Mouse (Mus musculus): ENCODE data around the gene Cdc26.
A peak's percentile ranks its signal among the peaks of the same experiment; 100 is the strongest.

Cdc26 gene

DNA sequence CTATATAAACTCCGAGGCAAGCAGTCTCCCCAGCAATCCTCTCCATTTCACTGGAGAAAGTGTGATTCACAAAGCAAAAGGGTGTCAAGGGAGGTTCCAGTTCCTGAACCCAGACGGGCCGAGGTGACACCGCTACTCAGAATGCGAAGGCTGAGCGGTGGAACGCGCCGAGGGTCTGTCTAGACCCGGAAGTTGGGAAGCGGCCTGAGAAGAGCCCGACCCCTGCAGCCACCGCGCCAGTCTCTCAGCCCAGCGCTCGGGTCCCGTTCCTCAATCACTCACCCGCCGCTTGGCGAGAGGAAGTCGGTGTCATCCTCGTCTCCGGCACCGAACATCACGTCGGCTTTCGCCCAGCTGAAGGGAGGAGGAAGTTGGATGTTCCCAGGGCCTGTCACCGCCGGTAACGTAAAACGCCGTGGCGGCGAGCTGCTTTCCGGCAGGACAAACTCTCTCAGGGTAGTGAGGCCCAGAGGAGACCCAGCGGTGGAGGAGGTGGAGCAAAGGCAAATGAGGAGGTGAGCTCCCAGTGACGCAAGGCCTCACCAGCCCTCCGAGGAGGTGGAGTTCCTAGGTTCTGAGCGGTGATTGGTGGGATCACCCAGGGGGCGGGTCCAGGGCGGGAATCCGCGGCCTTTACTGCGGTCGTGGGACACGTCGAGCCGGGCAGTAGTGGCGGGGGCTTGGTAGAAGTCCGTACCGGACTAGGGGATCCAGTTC, 48.2 kb downstream of the Cdc26 start, which contains the start of the genes Fkbp15 and Slc31a1:
Gene Fkbp15, minus strand, starts transcription at position 461 of the 717 bp plus-strand sequence.
Gene Slc31a1, plus strand, starts transcription at position 640 of the 717 bp plus-strand sequence.
- peak; percentile 98 for DNase-seq

DNA sequence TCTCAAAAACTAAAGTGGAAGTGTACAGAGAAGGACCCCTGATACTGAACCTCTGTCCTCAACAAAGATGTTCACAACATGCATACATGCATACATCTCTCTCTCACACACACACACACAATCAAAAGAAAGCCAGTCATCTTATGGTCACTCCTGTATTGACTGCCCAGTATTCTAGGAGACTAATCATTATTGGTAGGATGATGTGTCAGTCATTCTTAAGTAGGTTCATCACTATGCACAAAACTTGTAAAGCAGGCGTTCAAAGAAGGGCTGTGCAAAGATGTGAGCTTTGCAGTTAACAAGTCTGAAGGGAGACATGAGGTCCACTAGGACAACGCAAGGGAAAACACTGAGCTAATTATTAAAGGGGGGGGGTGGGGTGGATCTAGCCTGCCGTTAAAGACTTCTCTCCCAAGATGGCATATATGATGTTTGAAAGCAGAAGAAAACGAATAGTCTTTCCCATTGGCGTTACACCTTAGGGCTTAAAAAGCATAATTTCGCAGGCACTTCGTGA, 49.1 kb downstream of the Cdc26 start:
- no peak for DNase-seq

GRCm38 (mm10) chr4:62357631-62358148, 50.8 kb downstream of the Cdc26 start:
- no peak for DNase-seq

- DNase-seq, result no peak
Observed at GRCm38 (mm10) chr4:62349371-62349770, 59.1 kb downstream of the Cdc26 start.

DNA sequence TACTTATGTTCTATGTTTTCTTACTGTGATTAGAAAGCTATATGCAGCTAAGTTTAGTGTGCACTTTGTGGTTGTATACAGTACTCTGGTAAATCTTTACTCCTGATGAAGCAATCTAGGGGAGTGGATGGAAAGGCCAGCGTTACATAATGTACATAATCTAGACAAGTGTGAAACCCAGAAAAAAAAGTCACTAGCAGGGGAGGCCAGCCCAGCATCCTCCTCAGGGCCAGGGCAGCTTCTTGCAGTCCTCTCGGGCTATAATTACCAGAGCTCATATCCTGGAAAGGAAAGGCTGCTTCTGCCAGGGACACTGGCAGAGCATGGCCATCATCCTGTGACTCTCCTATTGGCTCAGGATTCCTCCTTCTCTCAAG, 60.1 kb downstream of the Cdc26 start:
- DNase-seq, result no peak

DNA sequence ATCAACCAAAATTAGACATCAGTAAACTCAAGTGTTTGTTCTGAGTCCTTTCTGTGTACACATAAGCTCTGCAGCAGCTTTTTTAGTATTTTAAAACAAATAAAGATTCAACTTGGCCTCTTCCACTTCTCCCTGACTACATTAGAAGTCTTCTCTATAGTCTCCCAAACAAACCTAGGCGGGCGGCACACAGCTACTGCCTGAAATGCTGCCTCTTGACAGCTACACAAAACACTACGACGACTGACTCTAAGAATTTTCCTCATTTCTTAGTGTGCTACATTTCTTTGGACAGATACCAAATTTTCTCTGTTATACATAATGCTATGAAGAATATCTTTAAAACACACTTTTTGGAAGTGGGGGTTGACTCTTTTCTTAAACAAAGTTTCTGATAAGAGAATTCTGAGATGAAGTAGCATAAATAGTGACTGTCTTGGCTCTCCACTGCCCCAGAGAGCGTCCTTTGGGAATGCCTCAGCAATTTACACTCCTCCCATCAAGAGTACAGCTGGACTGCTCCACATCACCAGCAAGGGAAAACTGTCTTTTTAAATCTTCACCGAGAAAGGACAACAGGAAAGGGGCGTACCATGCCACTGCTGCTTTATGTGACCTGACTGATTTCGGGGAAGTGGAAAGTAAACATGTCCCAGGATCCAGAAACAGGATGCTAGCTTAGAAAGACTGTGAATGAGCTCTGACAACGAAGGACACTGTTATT, 60.7 kb downstream of the Cdc26 start:
- DNase-seq, result no peak

GRCm38 (mm10) chr4:62345827-62346226, 62.6 kb downstream of the Cdc26 start:
- DNase-seq, result no peak

GRCm38 (mm10) chr4:62344000-62344399, 64.4 kb downstream of the Cdc26 start:
- no peak for DNase-seq

GRCm38 (mm10) chr4:62338536-62338935, 69.9 kb downstream of the Cdc26 start:
- DNase-seq, result no peak

Measured in right cerebral cortex, adult 18-20 months (tissue).